Mouse (Mus musculus): ENCODE measurements around the gene Map1b.

Gene Map1b

DNA sequence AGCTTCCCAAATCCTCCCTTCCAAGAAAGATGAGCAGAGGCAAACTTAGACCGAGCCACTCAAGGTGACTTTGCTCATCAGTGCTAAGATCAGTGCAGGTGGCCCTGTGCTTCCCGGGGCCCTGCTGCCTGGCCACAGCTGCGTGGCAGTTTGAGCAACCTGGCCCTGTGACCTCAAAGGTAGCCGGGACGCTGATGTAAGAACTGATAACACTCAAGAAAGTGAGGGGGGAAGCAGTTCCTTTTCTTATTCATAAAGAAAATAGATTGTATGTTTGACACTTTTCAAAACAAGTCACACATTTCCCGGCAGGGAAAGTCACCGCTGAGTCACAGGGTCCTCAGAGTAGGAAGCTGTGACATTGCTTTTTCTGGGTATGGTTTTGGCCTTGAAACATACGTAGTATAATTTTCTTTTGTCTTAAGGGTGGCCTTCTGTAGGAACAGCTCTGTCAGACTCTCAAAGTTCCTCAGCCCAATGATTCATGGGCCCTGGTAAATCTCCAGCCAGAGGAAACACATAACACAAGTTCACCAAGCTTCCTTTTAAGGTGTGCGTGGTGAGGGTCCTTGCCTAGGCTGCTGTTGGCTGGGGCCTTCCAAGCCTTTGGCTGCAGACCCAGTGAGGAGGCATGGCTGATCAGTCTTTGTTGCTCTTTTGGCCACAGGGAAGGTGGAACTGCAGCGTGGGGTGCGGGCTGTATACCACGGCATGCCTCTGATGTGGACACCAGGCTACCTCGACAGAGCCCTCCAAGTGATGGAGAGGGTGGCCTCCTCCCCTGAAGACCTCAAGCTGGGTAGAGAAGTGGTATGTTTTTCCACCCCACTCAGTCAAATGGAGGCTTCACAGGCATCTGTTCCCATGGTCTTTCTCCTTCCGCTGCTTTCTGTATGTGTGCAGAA lies 105.5 kb downstream of the Map1b start:
- CTCF ChIA-PET = no interaction called here

DNA sequence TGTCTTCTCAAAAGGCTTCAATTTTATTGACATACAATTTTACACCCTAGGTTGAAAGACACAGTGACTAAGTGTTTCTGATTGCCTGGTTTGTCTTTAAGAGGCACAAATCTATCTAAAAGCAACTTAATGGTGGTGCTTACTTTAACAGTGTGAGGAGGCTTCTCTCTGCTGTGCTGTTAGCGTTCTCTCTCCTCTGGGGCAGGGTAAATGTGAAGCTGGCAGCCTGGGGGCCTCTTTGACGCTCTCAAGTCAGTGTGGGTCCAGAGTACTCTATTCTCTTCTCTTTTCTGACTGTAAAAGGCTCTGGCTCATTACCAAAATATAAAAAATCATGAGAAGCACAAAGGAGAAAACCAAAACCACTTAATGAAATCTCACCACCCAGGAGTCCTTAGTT lies 107.1 kb downstream of the Map1b start:
- CTCF ChIA-PET = no interaction called here

- CTCF ChIA-PET = no interaction called here
Measured at GRCm38 (mm10) chr13:99399373-99399772, 117.0 kb downstream of the Map1b start.

DNA sequence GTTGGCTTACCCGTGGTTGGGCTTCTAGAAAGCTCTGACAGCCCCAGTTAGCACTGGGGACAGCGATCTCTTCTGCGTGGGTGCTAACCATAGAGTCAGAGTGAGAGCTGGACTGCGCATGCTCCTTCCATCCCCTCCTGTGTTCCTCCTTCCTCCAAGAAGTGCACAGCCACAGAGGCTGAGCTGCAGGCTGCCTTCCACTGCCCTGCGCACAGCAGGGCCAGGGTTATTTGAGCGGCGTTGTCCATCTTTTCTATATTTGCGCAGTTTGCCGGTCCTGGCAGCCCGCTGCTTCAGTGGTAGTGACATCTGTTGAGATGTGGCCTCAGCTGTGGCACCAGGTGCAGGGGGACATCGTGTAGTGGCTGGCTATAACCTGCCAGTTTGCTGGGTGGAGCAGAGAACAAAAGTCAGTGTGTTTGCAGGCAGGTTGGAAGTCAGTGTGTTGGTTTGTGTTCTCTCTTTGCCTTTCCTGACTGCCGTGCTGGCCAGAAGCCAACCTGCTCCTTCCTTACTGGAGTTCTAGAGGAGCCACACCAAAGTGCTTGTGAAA lies 118.1 kb downstream of the Map1b start:
- CTCF ChIA-PET = interaction anchor here (0.5 kb wide), 1 partner anchor 177 kb away, joined by 4 read pairs; no protein-coding TSS in a partner anchor

- CTCF ChIA-PET = no interaction called here
Measured at GRCm38 (mm10) chr13:99397228-99397627, 119.1 kb downstream of the Map1b start.

DNA sequence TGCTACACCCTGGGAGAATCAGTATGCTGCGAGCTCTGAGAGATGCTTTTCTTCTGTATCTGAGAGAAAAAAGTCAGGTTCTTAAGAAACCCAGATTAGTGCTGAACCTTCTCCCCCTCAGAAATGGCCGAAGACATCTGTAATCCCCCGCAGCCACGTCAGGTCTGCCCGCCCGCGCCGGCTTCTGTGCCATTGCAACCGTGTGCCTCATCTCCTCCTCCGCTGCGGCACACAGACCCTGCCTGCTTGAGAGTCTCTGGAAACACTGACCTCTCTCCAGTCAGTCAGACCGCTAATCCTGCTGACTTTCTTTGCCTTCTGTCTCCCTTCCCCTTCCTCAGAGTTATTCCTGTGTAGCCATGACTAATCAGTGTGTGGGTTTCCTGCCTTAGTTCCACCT lies 120.8 kb downstream of the Map1b start:
- CTCF ChIA-PET = no interaction called here

DNA sequence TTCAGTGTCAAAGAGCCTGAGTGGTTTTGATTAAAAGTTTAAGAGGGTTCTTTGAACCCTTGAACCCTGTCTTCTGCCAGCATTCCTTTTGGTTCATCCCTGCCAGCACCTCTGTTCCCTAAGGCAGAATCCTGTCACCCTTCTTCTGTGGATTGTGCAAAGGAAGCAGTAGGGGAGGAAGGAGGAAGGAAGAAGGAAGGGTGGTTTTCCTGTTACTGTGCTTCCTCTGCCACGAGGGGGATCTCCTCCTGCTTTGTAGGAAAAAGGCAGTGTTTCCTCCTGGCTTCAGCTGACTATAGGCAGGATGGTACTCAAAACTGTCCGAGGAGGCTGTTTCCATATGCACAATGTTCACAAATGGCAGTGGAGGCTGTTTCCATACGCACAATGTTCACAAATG lies 121.6 kb downstream of the Map1b start:
- CTCF ChIA-PET = no interaction called here

DNA sequence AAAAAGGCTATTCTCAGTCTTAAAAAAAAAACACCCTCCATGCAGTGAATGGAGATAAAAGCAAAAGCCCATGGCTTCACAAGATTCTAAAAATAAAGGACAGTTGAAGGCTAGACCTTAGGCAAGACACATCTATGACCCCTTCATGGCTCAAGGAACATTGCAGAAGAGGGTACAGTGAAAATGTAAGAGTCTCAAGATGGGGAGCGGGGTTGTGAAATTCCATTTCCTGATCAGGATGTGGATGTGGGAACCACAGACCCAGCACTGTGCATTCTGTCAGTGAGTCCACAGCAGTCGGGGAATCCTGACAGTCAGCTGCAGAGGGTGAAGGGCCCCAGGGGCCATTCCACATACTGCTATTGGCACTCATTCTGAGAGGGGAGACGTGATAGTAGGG lies 123.2 kb downstream of the Map1b start:
- CTCF ChIA-PET = interaction anchor here (0.6 kb wide), 1 partner anchor 659 kb away, joined by 3 read pairs; no protein-coding TSS in a partner anchor

GRCm38 (mm10) chr13:99391417-99391816 lies 124.9 kb downstream of the Map1b start:
- CTCF ChIA-PET = no interaction called here

- CTCF ChIA-PET = no interaction called here
Measured at GRCm38 (mm10) chr13:99387901-99388811, 128.2 kb downstream of the Map1b start.

GRCm38 (mm10) chr13:99386341-99386740 lies 130.0 kb downstream of the Map1b start:
- CTCF ChIA-PET = no interaction called here

GRCm38 (mm10) chr13:99385911-99386310 lies 130.4 kb downstream of the Map1b start:
- CTCF ChIA-PET = no interaction called here

GRCm38 (mm10) chr13:99384555-99385203 lies 131.7 kb downstream of the Map1b start:
- CTCF ChIA-PET = no interaction called here

DNA sequence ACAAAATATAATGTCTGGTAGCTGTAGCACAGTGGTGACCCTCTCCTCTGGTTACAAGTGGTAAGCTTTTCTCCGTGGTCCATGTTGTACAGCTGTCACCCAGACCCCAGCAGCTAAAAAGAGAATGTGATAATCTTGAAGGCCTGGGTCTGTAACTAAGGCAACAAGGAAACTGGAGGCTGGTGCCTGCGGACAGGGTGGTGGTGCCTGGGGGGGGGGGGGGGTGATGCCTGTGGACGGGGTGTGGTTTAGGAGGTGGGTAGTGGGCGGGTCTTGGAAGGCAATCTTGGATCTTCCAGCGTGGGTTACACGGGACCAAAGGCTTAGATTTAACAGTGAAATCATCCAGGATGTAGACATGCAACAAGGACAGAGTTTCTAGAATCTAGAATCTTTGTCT lies 134.0 kb downstream of the Map1b start:
- CTCF ChIA-PET = interaction anchor here (0.7 kb wide), 1 partner anchor 1205 kb away, joined by 6 read pairs; no protein-coding TSS in a partner anchor

DNA sequence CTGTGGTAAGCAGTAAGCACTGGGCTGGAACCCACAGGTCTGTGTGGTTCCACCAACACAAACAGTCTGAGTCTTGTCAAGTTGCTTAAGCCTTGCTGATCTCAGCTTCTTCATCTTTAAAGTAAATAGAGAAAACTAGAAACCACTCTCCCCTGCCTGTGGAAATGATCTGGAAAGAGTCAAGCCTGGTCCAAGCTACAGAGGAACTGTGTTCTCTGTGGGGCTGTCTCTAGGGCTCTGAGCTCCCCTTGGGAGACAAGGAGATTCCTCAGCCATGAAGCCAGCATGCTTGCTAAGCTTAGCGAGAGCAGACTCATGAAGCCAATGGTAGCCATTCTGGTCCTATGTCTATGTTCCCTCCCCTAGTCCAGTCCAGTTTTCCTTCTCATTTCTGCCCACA lies 138.1 kb downstream of the Map1b start:
- CTCF ChIA-PET = interaction anchor here (0.6 kb wide), 1 partner anchor 1542 kb away, joined by 3 read pairs; no protein-coding TSS in a partner anchor

GRCm38 (mm10) chr13:99377055-99377454 lies 139.3 kb downstream of the Map1b start:
- CTCF ChIA-PET = interaction anchor here (0.5 kb wide), 1 partner anchor 431 kb away, joined by 4 read pairs; no protein-coding TSS in a partner anchor

- CTCF ChIA-PET = no interaction called here
Measured at GRCm38 (mm10) chr13:99375550-99375949, 140.8 kb downstream of the Map1b start.

- CTCF ChIA-PET = no interaction called here
Measured at GRCm38 (mm10) chr13:99374191-99374590, 142.1 kb downstream of the Map1b start.

DNA sequence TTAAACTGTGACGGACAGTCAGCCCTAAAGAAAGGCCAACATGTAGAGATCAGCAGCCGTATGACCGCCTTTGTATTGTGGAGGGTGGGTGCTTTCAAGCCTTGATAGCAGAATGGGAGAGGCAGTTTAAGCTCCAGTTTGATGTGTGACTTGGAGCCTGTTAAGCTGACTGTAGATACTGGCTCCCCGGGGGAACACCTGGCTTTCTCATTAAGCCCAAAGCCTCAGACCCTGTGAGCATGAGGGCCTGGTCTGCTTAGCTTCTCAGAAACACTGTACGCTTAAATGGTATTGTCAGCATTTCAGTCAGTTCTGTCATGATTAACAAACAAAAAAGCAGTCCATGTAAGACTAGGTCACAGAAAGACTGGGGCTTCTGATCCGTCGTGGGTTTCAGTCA lies 142.7 kb downstream of the Map1b start:
- CTCF ChIA-PET = no interaction called here
